Mouse (Mus musculus) ovary, adult 18-20 months (tissue): Measurements from ENCODE around the gene Pole4.

Source experiments
- DNase-seq: peaks from one replicate; pipeline ENCODE4 v3.0.0; 2022; ENCODE audit warnings: low spot score, mixed read lengths

Gene Pole4

DNA sequence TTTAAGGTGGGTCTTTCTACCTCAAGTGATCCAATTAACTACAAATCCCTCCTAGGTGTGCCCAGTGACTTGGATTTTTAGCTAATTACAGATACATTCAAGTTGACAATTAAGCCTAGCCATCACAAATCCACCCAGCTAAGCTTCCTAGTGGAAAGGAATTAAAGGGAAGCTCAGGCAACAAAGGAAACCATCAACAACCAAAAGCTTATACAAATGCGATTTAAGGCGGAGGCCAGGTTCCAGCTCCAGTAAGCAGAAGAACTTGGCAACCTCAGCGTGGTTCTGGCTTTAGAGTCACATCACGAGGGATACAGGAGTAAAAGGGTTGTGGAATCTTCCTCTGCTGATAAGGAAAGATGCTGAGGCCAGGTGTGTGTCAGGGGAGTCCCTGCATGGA, 92.0 kb downstream of the Pole4 start:
- DNase-seq = no peak

DNA sequence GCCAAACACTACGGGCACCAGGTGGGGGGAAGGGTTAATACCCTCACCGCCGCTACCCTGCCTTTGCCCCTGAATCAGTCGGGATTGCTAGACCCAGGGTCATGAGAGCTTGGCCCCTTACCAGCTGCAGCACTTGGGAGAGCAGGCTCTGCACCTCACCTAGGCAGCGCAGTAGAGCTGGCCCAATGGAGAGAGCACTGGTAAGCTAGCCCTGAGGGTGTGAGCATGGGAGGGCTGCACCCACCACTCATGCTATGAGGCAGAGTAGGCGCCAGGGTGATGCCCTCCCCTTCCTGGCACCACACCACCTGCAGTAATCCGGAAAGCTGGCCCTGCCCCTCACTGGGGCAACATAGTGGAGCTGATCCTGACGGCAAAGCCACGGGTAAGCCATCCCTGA, 94.1 kb downstream of the Pole4 start:
- DNase-seq = no peak

DNA sequence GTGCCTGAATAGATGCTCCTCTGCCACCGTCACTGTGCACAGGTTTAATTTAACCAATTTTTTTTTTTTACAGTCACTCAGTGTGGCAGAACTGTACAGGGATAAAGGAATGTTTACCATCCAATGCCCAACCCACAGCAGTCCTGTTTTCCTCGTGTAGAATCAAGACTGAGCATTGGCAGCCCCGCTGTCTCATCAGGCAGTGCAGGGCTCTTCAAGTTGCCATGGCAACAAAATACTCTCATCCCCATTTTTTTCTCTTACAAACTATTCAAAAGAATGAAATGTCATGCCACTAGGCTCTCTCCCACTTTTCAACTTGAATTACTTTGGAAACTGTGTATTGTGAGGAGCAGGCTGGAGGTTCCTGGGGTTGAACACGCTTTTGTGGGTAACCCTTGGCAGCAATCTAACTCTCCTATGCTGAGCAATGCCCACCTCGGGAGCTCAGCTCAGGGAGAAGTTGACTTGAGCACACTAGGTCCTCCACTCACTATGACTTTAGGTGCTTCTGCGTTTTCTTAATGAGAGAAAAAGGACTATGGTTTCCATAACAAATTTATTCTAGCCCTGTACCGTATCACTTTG, 95.7 kb downstream of the Pole4 start:
- DNase-seq = no peak

DNA sequence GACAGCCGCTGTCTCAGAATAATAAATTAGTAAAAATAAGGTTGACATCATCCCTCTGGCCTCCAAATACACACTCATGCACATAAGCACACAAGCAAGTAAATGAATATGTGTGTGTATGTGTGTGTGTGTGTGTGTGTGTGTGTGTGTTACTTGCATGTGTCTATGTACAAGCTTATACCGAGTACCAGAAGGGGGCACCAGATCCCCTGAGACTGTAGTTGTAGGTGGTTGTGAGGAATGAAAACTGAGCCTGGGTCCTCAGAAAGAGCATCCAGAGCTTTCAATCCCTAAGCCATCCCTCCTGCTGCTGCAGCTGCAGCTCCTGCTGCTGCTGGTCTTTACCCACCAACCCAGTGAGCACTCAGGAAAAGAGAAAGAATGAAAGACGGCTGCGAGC, 96.4 kb downstream of the Pole4 start:
- DNase-seq = no peak

DNA sequence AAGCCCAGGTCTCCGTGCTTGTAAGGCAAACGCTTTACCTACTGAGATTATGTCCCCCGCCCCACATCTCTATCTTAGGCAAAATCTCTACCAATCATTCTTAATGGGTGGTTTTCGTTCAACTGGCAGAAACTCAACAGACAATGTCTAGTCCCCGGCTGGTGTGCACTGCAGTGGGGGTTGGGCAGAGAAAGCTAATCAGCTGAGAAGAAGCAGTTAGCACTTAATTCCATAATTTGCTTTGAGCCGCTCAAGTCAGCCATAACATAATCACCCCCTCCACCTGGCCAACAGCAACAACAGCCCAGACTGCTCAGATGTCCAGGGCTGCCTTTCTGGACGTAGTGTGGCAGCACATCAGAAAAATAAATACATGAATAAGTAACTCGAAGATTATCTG, 100.4 kb downstream of the Pole4 start:
- no peak for DNase-seq

DNA sequence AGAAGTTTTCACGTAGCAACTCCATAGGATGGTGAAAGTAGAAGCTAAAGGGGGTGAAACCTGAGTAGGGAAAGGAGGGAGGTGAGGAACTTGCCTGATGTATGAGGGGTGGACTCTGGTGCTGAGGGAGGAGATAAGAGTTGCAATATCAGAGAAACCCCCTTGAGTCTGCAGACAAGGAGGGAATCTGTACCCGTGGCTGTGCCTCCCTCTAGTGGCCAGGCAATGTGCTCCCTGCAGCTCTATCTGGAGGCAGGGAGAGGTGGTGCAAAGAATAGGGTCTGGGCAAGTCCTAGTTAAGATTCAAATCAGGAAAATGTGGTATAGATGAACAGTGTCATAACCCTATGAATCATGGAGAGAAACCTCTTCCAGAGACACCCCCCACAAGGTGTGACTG, 101.5 kb downstream of the Pole4 start:
- no peak for DNase-seq

DNA sequence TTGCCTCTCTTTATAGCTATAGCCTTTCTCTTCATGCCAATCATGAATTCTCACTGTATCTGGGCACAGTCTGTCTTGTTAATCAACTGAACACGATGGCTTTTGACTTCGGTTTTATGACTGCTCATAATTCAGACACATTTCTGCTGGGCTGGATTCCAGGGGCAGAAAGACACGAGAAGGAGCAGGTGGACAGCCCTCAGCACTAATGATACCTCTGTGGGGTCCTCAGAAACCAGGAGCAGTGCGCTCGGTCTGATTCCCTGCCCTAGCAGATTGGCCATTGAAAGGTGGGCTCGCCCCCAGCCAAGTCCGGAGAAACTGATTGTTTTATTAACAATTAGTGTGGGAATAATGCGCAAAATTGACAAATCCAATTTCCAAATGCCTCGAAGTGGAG, 101.9 kb downstream of the Pole4 start:
- no peak for DNase-seq

DNA sequence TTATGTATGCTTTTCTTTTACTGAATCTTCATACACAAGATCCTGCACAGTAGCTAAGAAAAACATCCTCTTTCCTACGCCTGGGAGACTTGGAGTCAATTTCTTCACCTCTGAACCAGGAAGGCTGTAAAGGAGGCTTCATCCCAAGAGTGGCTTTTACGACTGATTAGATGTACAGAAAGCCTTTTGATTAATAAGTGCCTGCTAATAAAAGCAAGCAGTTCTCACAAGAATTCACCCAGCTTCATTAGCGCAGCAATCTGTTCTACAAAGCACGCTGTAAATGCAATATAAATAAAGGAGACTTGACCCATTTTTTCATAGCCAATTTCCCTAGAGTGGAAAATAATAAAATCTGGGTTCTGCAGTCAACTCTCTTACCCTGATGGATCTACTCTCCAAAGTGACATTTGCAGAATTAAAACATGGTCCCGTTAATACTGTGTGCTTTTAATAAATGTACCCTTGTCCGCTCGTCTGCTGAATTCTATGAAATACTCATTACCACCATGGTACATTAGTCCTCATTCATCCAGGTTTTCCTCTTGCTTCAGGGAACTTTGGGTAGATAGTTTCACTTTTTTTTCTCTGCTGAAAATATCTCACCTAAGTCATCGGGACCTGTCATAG, 109.6 kb downstream of the Pole4 start:
- no peak for DNase-seq

DNA sequence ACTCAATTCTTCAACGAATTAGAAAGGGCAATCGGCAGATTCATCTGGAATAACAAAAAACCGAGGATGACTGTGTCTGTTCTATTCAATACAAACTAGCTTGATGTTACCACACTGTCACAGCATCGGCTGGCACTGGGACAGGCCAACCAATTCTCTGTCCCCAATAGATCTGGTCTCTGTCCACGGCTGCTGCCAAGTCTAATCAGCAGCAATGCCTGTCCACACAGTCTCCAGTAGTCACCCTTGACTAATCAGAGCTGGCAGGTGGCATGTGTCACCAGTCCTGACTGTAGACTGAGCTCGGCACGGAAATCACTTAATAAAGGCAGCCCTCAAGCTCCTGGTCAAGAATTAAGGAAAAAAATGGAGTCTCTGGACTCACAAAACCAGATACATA, 115.8 kb downstream of the Pole4 start:
- DNase-seq = no peak

DNA sequence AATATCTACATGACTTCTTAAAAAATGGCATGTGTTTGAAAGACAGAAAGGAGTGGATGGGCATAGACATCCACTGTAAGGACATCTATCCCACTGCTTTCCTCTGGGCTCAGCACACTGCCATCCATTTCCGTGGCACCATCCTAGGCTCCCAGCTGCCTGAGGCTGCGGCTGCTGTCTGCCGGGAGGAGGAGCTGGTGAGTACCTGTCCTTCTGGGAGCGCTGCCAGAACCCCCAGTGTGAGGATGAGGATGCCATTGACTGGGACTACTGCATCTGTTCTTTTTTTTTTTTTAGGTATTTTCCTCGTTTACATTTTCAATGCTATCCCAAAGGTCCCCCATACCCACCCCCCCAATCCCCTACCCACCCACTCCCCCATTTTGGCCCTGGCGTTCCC, 119.8 kb downstream of the Pole4 start:
- no peak for DNase-seq

DNA sequence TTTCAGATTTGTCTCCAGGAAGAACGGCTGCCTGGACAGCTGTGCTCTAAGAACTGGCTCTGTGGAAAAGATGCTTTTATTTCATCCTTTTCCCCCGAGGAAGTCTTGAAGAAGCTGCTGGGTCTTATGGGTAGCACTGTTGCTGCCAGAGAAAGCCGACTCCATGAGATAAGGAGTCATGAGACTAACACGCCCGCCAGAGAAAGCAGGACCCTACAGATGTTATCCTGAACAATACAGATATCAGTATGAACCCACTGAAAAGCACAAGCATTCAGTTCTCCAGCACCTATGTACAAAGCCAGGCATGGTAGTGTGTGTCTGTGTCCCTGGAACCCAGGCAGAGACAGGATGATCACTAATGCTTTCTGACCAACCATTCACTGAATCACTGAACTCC, 129.7 kb downstream of the Pole4 start:
- no peak for DNase-seq
